Mouse (Mus musculus): ENCODE data around the gene Tmem198b.

- TF ChIP-seq EP300 (IDR thresholded peaks at IDR 0.05; ENCODE audit: low read depth) (no peak), CTCF (IDR thresholded peaks at IDR 0.05; ENCODE audit: low read depth) (no peak)
Measured at GRCm38 (mm10) chr10:128822135-128822534, 18.0 kb upstream of the Tmem198b start.

Measured in liver, embryonic 14.5 days (tissue).